Mouse (Mus musculus): ENCODE data around the gene Wnt1. TPM values are rescaled to one million over a fixed set of nuclear protein-coding genes. Genes with fewer than 3 reads are reported as not detected.
"Not testable (repeated sequence)": the region's sequence is repeated elsewhere in the genome, so short reads cannot be mapped to it uniquely, and the experiment has no call there.

Wnt1 gene
- polyA plus RNA-seq (2012; rRNA removed), result 0.10 and 0.25 TPM in 2 replicates

- DNase-seq (ENCODE audit: extremely low spot score in 1 of 2, low spot score in 1 of 2), result no peak
Observed at GRCm38 (mm10) chr15:98789661-98790535, at the start of gene Wnt1. Wnt1 (plus strand) TSS chr15:98789857.

DNA sequence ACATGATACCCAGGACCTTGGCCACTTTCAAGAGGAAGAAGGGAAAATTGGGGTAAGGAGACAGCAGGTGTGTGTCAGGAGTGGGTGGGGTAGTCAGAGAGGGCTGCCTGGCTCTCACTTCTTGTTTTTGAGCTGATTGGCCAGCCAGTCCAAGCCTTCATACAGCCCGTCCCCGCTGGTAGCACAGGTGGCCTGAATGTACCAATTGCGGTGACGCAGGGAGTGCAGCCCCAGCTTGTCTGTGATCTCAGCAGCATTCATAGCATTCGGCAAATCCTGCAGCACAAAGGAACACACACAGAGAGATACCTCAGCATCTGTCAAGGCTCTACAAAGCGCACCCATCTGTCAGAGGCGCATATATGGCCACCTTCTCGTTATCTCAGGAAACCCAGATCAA, 49.4 kb upstream of the Wnt1 start:
- DNase-seq (ENCODE audit: extremely low spot score in 1 of 2, low spot score in 1 of 2), result no peak

DNA sequence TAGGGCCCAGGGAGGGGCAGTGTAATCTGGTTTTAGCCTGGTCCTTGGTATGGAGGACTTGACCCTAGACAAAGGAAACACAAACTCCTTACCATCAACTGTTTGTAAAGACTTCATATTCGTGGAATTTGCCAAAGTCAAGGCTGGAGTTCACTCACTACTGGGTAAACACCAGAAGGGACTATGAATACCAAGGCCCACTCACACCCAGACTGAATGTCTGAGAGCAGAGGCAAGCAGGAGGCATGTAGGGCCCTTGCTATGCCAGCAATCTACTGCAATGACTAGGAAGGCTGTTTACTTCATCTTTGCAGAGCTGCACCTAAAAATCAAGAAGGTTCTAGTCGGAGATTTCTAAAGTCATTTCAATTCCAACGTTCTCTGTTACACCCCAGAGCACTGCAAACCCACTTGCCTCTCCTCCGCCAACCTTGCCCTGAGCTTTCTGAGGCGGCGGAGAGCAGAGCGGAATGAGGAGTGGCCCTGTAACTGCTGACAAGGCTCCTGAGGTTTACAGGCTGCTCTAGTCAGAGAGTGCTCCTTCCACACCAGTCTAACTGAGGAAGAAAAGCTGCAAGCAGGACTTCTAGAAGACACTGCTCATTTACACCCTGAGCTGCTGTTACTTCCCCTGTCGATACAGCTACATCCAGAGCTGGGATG, 46.8 kb upstream of the Wnt1 start:
- no peak for DNase-seq (ENCODE audit: extremely low spot score in 1 of 2, low spot score in 1 of 2)

DNA sequence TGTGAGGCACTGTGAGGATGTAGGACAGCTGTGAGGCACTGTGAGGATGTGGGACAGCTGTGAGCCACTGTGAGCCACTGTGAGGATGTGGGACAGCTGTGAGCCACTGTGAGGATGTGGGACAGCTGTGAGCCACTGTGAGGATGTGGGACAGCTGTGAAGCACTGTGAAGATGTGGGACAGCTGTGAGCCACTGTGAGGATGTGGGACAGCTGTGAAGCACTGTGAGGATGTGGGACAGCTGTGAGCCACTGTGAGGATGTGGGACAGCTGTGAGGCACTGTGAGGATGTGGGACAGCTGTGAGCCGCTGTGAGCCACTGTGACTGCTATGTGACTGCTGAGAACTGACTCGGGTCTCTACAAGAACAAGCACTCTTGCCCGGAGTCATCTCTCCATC, 45.8 kb upstream of the Wnt1 start:
- not testable (repeated sequence) for DNase-seq (ENCODE audit: extremely low spot score in 1 of 2, low spot score in 1 of 2)

- DNase-seq (ENCODE audit: extremely low spot score in 1 of 2, low spot score in 1 of 2), result peak in 1 of 2 experiments; percentile 67
Observed at GRCm38 (mm10) chr15:98746344-98746965, 43.2 kb upstream of the Wnt1 start.

- DNase-seq (ENCODE audit: extremely low spot score in 1 of 2, low spot score in 1 of 2), result no peak
Observed at GRCm38 (mm10) chr15:98747296-98747695, 42.4 kb upstream of the Wnt1 start.

DNA sequence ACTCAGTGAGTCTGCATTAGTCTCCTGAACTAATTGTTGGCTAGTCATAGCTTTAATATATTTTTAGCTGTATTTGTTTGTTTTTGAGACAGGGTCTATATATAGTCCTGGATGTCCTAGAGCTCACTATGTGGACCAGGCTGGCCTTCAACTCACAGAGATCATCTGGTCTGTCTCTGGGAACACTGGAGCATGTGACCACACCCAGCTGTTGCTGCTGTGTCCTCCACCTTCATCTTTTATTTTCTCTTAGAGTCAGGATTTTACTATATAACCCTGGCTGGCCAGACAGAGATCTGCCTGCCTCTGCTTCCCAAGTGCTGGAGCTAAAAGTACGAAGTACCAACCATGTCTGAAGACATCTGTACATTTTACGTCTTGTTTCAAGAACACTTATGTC, 40.6 kb upstream of the Wnt1 start:
- no peak for DNase-seq (ENCODE audit: extremely low spot score in 1 of 2, low spot score in 1 of 2)

GRCm38 (mm10) chr15:98753021-98753423, 36.6 kb upstream of the Wnt1 start:
- DNase-seq (ENCODE audit: extremely low spot score in 1 of 2, low spot score in 1 of 2), result no peak

DNA sequence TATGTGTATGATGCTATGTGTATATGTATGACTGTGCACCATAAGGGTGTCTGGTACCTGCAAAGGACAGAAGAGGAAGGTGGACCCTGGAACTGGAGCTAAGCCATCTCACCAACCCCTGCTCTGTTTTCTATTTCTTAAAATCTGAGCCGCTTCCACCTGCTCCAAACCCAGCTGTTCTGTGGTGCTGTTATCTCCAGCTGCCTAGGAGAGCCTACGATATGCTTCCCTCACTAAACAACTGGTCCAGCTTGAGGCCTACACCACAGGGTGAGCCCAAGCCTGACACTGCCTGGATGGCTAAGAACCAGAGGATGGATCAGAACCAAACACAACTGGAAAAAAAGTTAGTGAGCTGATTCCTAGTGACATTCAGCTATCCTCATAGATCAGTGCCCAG, 35.5 kb upstream of the Wnt1 start:
- DNase-seq (ENCODE audit: extremely low spot score in 1 of 2, low spot score in 1 of 2), result no peak

GRCm38 (mm10) chr15:98762201-98762621, 27.4 kb upstream of the Wnt1 start:
- peak; percentile 61 to 78 for DNase-seq (ENCODE audit: extremely low spot score in 1 of 2, low spot score in 1 of 2)

DNA sequence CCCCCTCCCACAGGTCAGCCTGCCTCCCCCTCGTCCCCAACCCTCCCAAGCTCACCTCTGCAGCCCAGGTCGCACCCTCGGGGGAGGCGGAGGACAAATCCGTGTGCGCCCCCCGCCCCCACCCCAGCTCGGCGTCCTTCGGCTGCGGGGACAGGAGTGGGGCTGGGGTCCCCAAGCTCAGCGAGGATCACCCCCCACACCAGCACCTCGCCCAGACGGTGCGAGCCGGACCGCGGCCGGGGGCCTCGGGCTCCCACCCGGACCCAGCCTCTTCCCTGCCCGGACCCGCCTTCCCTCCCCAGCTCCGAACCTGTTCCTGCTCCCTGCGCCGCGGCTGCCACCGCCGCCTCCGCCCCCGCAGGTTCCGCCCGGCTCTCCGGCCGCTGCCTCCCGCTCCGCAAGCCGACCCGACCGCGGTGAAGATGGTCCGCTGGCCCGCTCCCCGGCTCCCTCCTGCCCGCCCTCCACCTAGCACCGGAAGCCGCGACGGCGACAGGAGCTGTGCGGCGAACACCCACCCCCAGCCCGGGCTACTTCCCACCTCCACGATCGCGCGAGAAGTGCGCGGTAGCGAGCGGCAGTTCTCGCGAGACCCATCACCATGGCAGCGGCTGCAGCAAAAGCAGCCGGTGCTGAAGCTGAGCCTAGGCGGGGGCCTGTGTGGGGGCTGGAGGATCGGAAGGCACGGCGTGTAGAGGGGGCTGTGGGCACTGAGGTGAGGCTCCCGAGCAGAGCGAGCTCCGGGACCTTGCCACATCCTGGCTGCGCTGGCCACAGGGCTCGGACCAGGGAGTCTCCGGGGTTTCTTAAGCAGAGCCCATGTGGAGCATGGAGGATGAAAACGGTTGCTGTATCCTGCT, 26.8 kb upstream of the Wnt1 start, which contains the start of gene Arf3:
Arf3 (minus strand) TSS at position 545 of the 860 bp plus-strand sequence.
- peak; percentile 93 to 97 for DNase-seq (ENCODE audit: extremely low spot score in 1 of 2, low spot score in 1 of 2)

DNA sequence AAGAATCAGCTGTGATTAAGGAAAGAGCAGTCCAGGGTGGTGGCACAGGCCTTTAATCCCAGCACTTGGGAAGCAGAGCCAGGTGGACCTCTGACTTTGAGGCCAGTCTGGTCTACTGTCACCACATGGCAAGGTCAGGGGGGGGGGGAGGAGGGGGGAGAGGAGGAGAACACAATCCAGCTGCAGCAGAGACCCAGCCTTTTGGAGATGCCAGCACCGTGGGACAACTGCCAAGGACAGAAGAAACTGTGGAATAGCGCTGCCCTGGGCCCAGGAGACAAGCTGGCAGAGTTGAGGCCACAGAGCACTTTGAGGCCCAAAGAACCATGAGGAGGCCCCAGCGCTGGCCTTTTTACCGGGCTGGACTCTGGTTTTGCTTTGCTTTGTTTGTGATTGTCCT, 23.7 kb upstream of the Wnt1 start:
- DNase-seq (ENCODE audit: extremely low spot score in 1 of 2, low spot score in 1 of 2), result no peak

DNA sequence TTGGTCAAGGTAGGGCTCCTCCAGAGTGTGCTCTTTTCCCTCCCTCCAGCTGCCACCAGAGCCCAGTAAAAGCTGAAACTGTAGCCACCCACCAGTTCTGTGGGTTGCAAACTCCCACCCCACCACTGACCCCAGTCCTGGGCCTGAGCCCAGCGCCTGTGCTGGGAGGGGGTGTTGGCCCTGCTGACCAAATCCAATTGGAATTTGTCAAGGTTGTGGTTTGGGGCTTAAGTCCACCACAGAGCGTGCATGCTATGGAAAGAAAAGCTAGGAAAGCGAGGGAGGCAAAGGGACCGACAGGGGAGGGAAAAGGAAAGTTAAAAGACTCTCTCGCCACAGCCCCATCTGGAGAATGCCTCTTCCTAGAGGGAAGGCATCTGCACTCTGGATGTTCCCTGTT, 21.4 kb upstream of the Wnt1 start:
- no peak for DNase-seq (ENCODE audit: extremely low spot score in 1 of 2, low spot score in 1 of 2)

DNA sequence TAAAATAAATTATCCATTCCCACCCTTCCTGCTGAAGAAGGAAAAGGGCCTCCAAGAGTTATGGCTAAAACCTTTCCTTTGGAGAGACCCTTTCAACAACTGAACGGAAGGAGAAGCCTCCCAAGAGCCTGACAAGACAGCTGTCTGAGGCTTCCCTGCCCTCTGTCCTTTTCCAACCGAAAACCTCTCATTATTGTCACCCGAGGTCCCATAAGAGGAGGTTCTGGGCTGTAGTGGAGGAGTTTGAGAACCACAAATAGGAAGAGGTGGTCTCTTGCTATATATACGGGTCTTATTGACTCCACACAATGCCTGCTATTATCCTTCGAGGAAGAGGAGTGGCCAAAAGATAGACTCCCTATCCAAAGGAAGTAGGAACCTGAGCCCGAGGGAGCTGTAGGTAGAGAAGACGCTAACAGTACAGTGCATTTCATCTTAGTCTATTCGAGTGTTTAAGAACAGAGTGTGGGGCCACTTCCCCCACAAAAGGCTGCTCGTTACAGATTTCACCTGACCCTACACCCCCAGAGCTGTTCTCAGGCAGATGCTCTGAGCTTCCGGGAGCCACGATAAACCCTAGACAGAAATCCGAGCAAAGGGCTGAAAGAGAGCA, 17.7 kb upstream of the Wnt1 start:
- no peak for DNase-seq (ENCODE audit: extremely low spot score in 1 of 2, low spot score in 1 of 2)

DNA sequence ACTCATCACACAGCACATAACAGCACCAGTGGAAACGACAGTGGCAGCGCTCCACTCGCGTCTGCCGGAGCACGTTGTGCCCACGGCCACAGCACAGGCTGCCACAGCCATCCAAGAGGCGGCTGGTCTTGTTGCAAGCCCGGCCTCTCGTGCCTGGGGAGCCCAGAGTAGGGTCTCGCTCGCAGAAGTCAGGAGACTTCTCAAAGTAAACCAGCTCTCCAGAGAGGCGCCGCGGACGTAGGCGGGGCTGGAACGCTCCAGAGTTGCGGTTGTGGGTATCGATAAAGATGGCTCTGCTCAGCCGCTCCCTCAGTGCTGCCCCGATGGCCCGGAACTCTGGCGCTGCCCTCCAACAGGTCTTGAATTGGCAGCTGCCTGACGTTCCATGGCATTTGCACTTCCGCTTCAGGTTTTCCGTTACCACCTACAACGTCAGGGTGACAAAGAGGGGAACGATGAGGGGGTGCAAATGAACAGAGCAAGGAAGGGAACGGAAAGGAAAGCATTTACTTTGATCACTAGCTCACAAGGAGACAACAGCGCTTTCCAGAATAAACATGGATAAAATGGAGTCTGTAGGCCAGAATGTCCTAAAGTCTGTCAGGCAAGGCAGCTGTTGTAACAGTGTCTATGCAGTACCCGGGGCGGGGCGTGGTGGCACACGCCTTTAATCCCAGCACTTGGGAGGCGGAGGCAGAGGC, 17.0 kb upstream of the Wnt1 start:
- DNase-seq (ENCODE audit: extremely low spot score in 1 of 2, low spot score in 1 of 2), result no peak

- no peak for DNase-seq (ENCODE audit: extremely low spot score in 1 of 2, low spot score in 1 of 2)
Observed at GRCm38 (mm10) chr15:98774096-98774495, 15.6 kb upstream of the Wnt1 start.

GRCm38 (mm10) chr15:98775533-98775932, 14.1 kb upstream of the Wnt1 start:
- no peak for DNase-seq (ENCODE audit: extremely low spot score in 1 of 2, low spot score in 1 of 2)

DNA sequence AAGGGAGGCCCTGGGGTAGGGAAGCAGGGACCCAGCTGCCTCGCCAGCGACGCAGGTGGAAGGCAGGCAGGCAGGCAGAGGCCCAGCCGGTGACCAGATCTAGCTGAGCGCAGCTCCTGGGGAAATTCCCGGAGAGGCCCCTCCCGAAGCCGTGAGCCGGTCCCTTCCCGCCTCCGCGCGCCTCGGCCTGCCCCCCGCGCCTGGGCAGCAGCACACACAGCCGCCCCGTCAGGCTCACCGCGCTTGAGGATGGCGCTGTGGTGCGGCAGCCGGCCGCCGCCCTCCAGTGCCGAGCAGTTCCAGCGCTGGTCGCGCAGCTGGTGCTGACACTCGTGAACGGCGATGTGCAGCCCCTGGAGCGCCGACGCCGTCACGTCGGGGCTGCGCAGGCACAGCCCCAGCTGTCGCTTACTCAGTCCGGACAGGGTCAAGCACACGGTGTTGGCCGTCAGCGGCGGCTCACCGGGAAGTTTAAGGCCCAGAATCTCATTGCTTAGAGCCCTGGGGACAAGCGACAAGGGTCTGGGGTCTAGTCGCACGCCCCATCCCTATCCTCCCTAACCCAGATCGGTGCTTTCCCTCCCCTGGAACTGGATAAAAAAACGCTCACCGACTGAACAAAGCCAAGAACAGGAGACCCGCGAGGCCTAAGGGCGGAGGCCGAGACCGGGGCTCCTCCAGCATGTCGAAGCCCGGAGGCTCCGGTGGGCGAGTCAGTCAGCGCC, 13.2 kb upstream of the Wnt1 start:
- DNase-seq (ENCODE audit: extremely low spot score in 1 of 2, low spot score in 1 of 2), result no peak
